18 mouse cellular contexts compared by ENCODE assay signal in genomic region chr4:57678991-57679457, GRCm38 (mm10). TPM values are rescaled to one million over a fixed set of nuclear protein-coding genes. Genes with fewer than 3 reads are reported as not detected.
DNase-seq lines count a peak whose midpoint lies in the region; ATAC-seq lines count a peak whose summit lies in the region.
"Had no signal": no experiment of that assay in that cellular context is flagged by ENCODE, and none has a peak within 500 bp of the region (broad histone marks: within the 10 kb centered on the region; RNA-seq: fewer than 3 reads in every experiment).

No protein-coding gene starts in this region.

- no peak overlapping the region for H3K27ac ChIP-seq in kidney, embryonic 14.5 days (ENCODE audit: low read depth, low read length)
- H3K27ac ChIP-seq in forebrain, embryonic 11.5 days (ENCODE audit: low read depth, low read length): no peak overlapping the region
- H3K27ac ChIP-seq: embryonic facial prominence, embryonic 13.5 days; forebrain, embryonic 13.5 days; hindbrain, embryonic 13.5 days; kidney, postnatal 0 days; liver, embryonic 15.5 days had no signal

- H3K9me3 ChIP-seq in kidney, embryonic 14.5 days (ENCODE audit: control insufficient read depth, low read length): no peaks in the 10 kb centered on the region
- no peaks in the 10 kb centered on the region for H3K9me3 ChIP-seq in forebrain, embryonic 11.5 days (ENCODE audit: control insufficient read depth, low read length)
- H3K9me3 ChIP-seq: embryonic facial prominence, embryonic 13.5 days; forebrain, embryonic 13.5 days; hindbrain, embryonic 13.5 days; liver, embryonic 15.5 days had no signal

- peak; percentile 32 for DNase-seq in kidney, adult 18-20 months
- peak; percentile 66 for DNase-seq in gastrocnemius, postnatal 25 days
- peak; percentile 69 for DNase-seq in heart, postnatal 25 days (ENCODE audit: low spot score)
- DNase-seq in lung, postnatal 14 days: peak; percentile 64
- DNase-seq in forebrain, embryonic 11.5 days (ENCODE audit: low spot score): no peak
- no peak for DNase-seq in retina, postnatal 1 day
- DNase-seq in adrenal gland, postnatal 4 days (ENCODE audit: low spot score in 2 of 2): no peak
- DNase-seq: cerebellum, adult 11 months; layer of hippocampus, postnatal 36 days; midbrain, embryonic 14.5 days; right cerebral cortex, postnatal 4 days had no signal

- WGBS in kidney, embryonic 14.5 days: 85% methylated on average over 9 of the region's 9 CpGs
- WGBS in forebrain, embryonic 11.5 days: 87% methylated on average over 9 of the region's 9 CpGs

- no peak for ATAC-seq in kidney, embryonic 14.5 days (ENCODE audit: low FRiP score, low TSS enrichment)
- ATAC-seq in forebrain, embryonic 11.5 days (replicated peaks; ENCODE audit: low FRiP score): no peak
- ATAC-seq: CD4-positive, CD25-positive, alpha-beta regulatory T cell, adult 4 months; forebrain, embryonic 13.5 days had no signal

- no peaks in the 10 kb centered on the region for H3K36me3 ChIP-seq in kidney, embryonic 14.5 days (ENCODE audit: control insufficient read depth, insufficient read depth, low read length)
- no peaks in the 10 kb centered on the region for H3K36me3 ChIP-seq in forebrain, embryonic 11.5 days (ENCODE audit: control insufficient read depth, insufficient read depth, low read length)
- H3K36me3 ChIP-seq: embryonic facial prominence, embryonic 13.5 days; hindbrain, embryonic 13.5 days; liver, embryonic 15.5 days had no signal

- H3K4me3 ChIP-seq in kidney, embryonic 14.5 days (ENCODE audit: low read length): no peak overlapping the region
- no peak overlapping the region for H3K4me3 ChIP-seq in forebrain, embryonic 11.5 days (ENCODE audit: low read depth, low read length)
- H3K4me3 ChIP-seq: embryonic facial prominence, embryonic 13.5 days; forebrain, embryonic 13.5 days; hindbrain, embryonic 13.5 days; liver, embryonic 15.5 days had no signal

- H3K9ac ChIP-seq in kidney, embryonic 14.5 days (ENCODE audit: low read depth, low read length): no peak overlapping the region
- no peak overlapping the region for H3K9ac ChIP-seq in forebrain, embryonic 11.5 days (ENCODE audit: low read length)
- H3K9ac ChIP-seq: embryonic facial prominence, embryonic 13.5 days; forebrain, embryonic 13.5 days; hindbrain, embryonic 13.5 days; liver, embryonic 15.5 days had no signal

- H3K4me1 ChIP-seq in kidney, embryonic 14.5 days (ENCODE audit: control insufficient read depth, insufficient read depth, low read length): peaks cover 21% of the 10 kb centered on the region
- H3K4me1 ChIP-seq in forebrain, embryonic 11.5 days (replicated peaks; ENCODE audit: control insufficient read depth, insufficient read depth, low read length): peaks cover 3% of the 10 kb centered on the region; the same call in 1 of the 2 replicates
- H3K4me1 ChIP-seq: liver, embryonic 15.5 days had no signal

- no peaks in the 10 kb centered on the region for H3K27me3 ChIP-seq in kidney, embryonic 14.5 days (ENCODE audit: control insufficient read depth, insufficient read depth, low read length)
- no peaks in the 10 kb centered on the region for H3K27me3 ChIP-seq in forebrain, embryonic 11.5 days (ENCODE audit: control insufficient read depth, insufficient read depth, low read length)
- H3K27me3 ChIP-seq: embryonic facial prominence, embryonic 13.5 days; forebrain, embryonic 13.5 days; hindbrain, embryonic 13.5 days had no signal

- intact Hi-C loops in heart, postnatal 25 days (cut with DNase I): loop anchor here (10.0 kb wide), 1 partner anchor 406 kb away; no protein-coding TSS in a partner anchor

- H3K4me2 ChIP-seq in kidney, embryonic 14.5 days (replicated peaks; ENCODE audit: low read depth, low read length): no peak overlapping the region
- no peak overlapping the region for H3K4me2 ChIP-seq in forebrain, embryonic 11.5 days (ENCODE audit: low read depth, low read length, severe bottlenecking)
- H3K4me2 ChIP-seq: embryonic facial prominence, embryonic 13.5 days; forebrain, embryonic 13.5 days; hindbrain, embryonic 13.5 days; liver, embryonic 15.5 days had no signal

RNA-seq across cellular contexts. Expression of gene Akap2, which starts 38.4 kb away (rescaled TPM):
- polyA plus RNA-seq in kidney, embryonic 14.5 days (2014; fragmentation: Nextera tagmentation; extraction: Ambion mirVana): 17.1 and 24.0 TPM in 2 replicates
- total RNA-seq in gastrocnemius, postnatal 25 days (2021): 10 to 100 TPM; 34.3 to 35.9 TPM
- 10 to 100 TPM; 84.4 to 96.1 TPM for total RNA-seq in heart, postnatal 25 days (2021)
- 15.5 and 16.9 TPM in 2 replicates for polyA plus RNA-seq in forebrain, embryonic 11.5 days (2014; fragmentation: Nextera tagmentation; extraction: Ambion mirVana)
- total RNA-seq in adrenal gland, postnatal 4 days (2021): 100 to 1,000 TPM; 106 to 114 TPM

Comparison
In these comparisons a context has a peak if more than half of its experiments do, and no peak if none do; other contexts are left out.
1. DNase-seq: peak in kidney, adult 18-20 months (single experiment), gastrocnemius, postnatal 25 days (single experiment), heart, postnatal 25 days (single experiment) and lung, postnatal 14 days (single experiment); none in forebrain, embryonic 11.5 days (single experiment), retina, postnatal 1 day (single experiment) and adrenal gland, postnatal 4 days (0 of 2).